Mouse (Mus musculus) bone marrow macrophage, adult 2 months (primary cell): ENCODE data around the gene Kcnj15.

ENCODE experiments used
- CTCF ChIP-seq: IDR thresholded peaks from 2 replicates; pipeline ENCODE4 v1.5.1; 2012; ENCODE audit warnings: low read depth, mild to moderate bottlenecking, low read length, moderate library complexity
- POLR2A ChIP-seq: IDR thresholded peaks from 2 replicates; pipeline ENCODE4 v1.6.1; 2012; ENCODE audit warnings: mild to moderate bottlenecking, low read depth, low read length, borderline replicate concordance

DNA sequence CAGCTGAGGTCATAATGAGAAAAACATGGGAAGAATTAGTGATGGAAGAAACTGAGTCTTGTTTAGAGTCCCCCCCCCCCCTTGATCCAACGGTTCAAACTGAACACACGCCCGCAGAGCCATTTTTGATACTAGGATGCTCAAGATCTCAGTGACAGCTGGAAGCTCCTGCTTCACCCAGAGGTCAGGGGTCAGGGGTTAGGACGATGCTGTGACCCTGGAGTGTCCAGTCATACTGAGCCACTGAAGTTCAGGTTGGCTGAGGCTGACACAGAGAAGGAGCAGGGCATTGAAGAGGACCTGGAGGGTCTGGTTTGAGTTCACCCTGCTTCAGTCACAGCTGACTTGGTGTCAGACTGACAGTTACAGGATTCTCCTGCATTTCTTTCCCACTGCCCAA is 4.4 kb downstream of the Kcnj15 start:
- TF ChIP-seq POLR2A (no peak), CTCF (no peak)
